Mouse (Mus musculus) stomach, postnatal 0 days (tissue): ENCODE measurements around the gene Gm10663.

ENCODE experiments used
- CTCF ChIP-seq: IDR thresholded peaks from 2 replicates; pipeline ENCODE4 v1.5.1; 2016; ENCODE audit warnings: antibody characterized with exemption, low read depth, mild to moderate bottlenecking, moderate library complexity
- EP300 ChIP-seq: optimal IDR thresholded peaks from 2 replicates; pipeline ENCODE3; 2016; ENCODE audit warnings: antibody characterized with exemption

DNA sequence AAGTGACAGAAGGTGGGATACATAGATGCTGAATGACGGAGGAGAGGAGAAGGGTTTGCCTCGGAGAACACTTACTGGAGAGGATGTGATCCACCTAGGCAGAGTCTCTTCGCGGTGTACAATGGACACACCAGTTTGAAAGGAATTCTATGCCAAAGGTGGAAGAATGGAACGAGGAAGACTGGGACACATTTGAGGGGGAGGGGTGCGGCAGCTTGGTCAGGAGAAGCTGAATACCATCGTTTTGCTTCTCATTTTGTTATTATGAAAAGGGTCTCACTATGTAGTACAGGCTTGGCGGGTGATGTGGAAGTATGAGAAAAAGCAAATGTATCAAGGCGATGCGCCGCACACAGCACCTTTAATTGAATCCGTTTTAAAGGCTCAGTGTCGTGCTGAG, 41.8 kb upstream of the Gm10663 start:
- TF ChIP-seq CTCF = no peak
- no peak for TF ChIP-seq EP300
